Mouse (Mus musculus) intestine, postnatal 0 days (tissue): ENCODE measurements at regions not wholly inside any gene's neighbourhood (a gene's known extent, or its start where the extent isn't known, plus 50 kb on each side); places are given as distances from the start of the nearest gene placed in this dataset.

Experiments
- ATAC-seq: fragments of 200-750 bp; cut with Nextera tagmentation; 2 replicates; pipeline ENCODE4 v1.8.0; 2017; ENCODE audit warnings: mild to moderate bottlenecking, moderate TSS enrichment, moderate library complexity
- H3K27ac ChIP-seq: fragments of 300-500 bp; sonication (generic); 2 replicates; pipeline ENCODE4 v1.5.1; 2014; ENCODE audit warnings: mild to moderate bottlenecking, low read depth, low read length, moderate library complexity
- H3K27me3 ChIP-seq: fragments of 300-500 bp; sonication (generic); replicated peaks from 2 replicates; pipeline ENCODE4 v1.6.1; 2014; ENCODE audit warnings: low read length, mixed read lengths; ENCODE audit not compliant: control insufficient read depth, insufficient read depth
- H3K36me3 ChIP-seq: fragments of 300-500 bp; sonication (generic); 2 replicates; pipeline ENCODE4 v1.6.1; 2014; ENCODE audit warnings: mild to moderate bottlenecking, moderate library complexity; ENCODE audit not compliant: control insufficient read depth, insufficient read depth
- H3K4me1 ChIP-seq: fragments of 300-500 bp; sonication (generic); replicated peaks from 2 replicates; pipeline ENCODE4 v1.6.1; 2014; ENCODE audit warnings: antibody characterized with exemption, low read length, mixed read lengths; ENCODE audit not compliant: control insufficient read depth, insufficient read depth
- H3K4me2 ChIP-seq: fragments of 300-500 bp; sonication (generic); replicated peaks from 2 replicates; pipeline ENCODE4 v1.6.1; 2014; ENCODE audit warnings: low read depth, mild to moderate bottlenecking, moderate library complexity
- H3K4me3 ChIP-seq: fragments of 300-500 bp; sonication (generic); 2 replicates; pipeline ENCODE4 v1.5.1; 2014; ENCODE audit warnings: low read depth, low read length
- H3K9ac ChIP-seq: fragments of 300-500 bp; sonication (generic); 2 replicates; pipeline ENCODE4 v1.6.1; 2014; ENCODE audit warnings: mild to moderate bottlenecking, low read depth, low read length
- H3K9me3 ChIP-seq: fragments of 300-500 bp; sonication (generic); 2 replicates; pipeline ENCODE4 v1.6.1; 2016; ENCODE audit warnings: mixed run types; ENCODE audit not compliant: control insufficient read depth
- CTCF ChIP-seq: sonication (generic); IDR thresholded peaks from 2 replicates; pipeline ENCODE4 v1.5.1; 2016; ENCODE audit warnings: low read depth, mild to moderate bottlenecking, control low read depth, antibody characterized with exemption, moderate library complexity
- WGBS: fragments of 180-500 bp; shearing (Covaris S2); extraction: QIAGEN DNeasy Blood & Tissue Kit; methylation state at CpG from one replicate; pipeline ENCODE4 v1.1.7; 2014; 5-methylcytosine and 5-hydroxymethylcytosine counted together

- H3K4me3 ChIP-seq = no peak overlapping the region
- ATAC-seq = no peak
- no peak overlapping the region for H3K27ac ChIP-seq
- H3K4me1 ChIP-seq = no peaks in the 10 kb centered on the region
- no peak overlapping the region for H3K9ac ChIP-seq
- TF ChIP-seq CTCF = no peak
- no peaks in the 10 kb centered on the region for H3K36me3 ChIP-seq
- 57% methylated on average over 5 of the region's 5 CpGs for WGBS
- no peak overlapping the region for H3K4me2 ChIP-seq
- no peaks in the 10 kb centered on the region for H3K9me3 ChIP-seq
- 0 out of 2 replicates have a peak, but pooled peaks cover 3% of the 10 kb centered on the region for H3K27me3 ChIP-seq
Observed at GRCm38 (mm10) chrX:12285141-12285540, 125.0 kb upstream of the Bcor start.

DNA sequence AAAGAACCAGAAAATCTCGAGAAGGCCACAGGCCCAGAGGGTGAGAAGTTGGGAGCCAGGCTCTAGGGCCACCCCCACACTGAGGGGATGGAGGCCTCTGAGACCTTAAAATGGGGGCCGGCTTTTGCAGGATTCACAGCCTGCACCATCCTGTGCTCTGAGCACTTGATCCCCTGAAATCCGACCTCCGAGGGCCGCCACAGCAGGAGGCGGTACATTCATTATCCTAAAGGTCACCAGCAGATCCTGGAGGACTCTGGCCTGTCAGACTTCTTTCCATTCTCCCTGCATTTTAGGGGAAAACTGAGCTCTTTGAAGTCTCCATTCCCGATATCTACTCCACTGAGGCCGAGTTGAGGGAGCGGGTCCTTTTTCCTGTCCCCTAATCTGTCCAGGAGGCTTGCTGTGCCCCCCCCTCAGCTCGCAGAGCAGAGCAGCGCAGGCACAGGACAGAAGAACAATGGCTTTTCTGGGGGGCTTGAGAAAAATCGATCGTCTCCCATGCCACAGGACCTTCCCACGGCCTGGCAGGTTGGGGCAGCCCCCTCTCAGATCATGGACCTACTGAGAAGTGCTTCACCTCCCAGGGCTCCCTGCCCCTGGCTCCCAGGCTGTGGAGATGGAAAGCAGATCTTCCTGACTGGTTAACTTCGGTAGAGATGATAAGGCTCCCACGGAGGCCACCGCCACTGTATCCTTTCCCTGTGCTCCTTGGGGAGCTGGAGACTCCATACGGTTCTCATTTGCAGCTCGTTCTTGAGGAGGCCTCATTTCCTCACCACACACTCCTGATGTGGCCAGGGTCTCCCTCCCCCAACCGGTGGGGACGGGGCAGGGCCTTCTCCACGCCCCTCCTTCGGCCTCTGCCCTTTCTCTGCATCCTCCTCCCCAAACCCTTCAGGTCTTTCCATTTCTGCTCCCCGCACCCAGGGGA is 126.1 kb upstream of the Bcor start:
- Histone ChIP-seq H3K4me1 (no peaks in the 10 kb centered on the region), H3K27ac (no peak overlapping the region), H3K9ac (no peak overlapping the region), H3K9me3 (no peaks in the 10 kb centered on the region), H3K36me3 (no peaks in the 10 kb centered on the region), H3K27me3 (0 out of 2 replicates have a peak, but pooled peaks cover 3% of the 10 kb centered on the region), H3K4me2 (no peak overlapping the region), H3K4me3 (no peak overlapping the region)
- WGBS = 59% methylated on average over 24 of the region's 24 CpGs
- no peak for ATAC-seq
- TF ChIP-seq CTCF = no peak

DNA sequence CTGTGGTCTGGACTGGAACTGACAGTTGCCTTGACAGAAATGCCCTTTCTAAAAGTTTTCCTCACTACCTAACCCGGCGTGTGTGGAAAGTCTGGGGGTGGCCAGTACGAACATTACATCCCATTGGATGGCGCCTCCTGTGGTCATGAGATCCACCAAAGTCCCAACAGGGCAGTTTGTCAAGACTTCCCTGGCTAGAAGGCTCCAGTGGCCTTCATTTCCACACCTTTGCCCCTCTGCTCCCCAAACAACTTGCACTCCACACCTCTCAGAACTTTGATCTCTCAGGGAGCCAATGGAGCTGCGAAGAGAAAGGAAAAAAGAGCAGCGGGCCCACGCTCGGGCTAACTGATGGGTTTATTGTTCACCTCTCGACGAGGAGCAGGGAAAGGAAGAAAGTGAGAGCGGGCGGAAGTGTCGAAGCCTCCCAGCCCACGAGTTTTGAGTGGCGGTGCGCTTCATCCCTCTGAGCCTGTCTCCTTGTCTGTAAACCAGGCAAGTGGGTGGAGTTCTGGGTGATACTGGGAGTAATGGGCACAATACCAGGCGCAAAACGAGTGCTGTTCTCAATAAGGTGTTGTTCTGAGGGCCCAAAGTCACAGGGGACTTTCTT is 126.9 kb upstream of the Bcor start:
- Histone ChIP-seq H3K4me1 (no peaks in the 10 kb centered on the region), H3K9me3 (no peaks in the 10 kb centered on the region), H3K9ac (no peak overlapping the region), H3K4me3 (no peak overlapping the region), H3K36me3 (no peaks in the 10 kb centered on the region), H3K27ac (no peak overlapping the region), H3K4me2 (no peak overlapping the region; the same call in 1 of the 2 replicates), H3K27me3 (0 out of 2 replicates have a peak, but pooled peaks cover 3% of the 10 kb centered on the region)
- no peak for ATAC-seq
- WGBS = 35% methylated on average over 18 of the region's 18 CpGs
- TF ChIP-seq CTCF = peak; percentile 42

GRCm38 (mm10) chrX:12287656-12288561 is 127.8 kb upstream of the Bcor start:
- Histone ChIP-seq H3K36me3 (no peaks in the 10 kb centered on the region), H3K27ac (no peak overlapping the region), H3K4me1 (no peaks in the 10 kb centered on the region), H3K27me3 (0 out of 2 replicates have a peak, but pooled peaks cover 3% of the 10 kb centered on the region), H3K9ac (no peak overlapping the region), H3K4me2 (no peak overlapping the region), H3K9me3 (no peaks in the 10 kb centered on the region), H3K4me3 (no peak overlapping the region)
- ATAC-seq = no peak
- WGBS = 48% methylated on average over 16 of the region's 17 CpGs
- TF ChIP-seq CTCF = no peak

DNA sequence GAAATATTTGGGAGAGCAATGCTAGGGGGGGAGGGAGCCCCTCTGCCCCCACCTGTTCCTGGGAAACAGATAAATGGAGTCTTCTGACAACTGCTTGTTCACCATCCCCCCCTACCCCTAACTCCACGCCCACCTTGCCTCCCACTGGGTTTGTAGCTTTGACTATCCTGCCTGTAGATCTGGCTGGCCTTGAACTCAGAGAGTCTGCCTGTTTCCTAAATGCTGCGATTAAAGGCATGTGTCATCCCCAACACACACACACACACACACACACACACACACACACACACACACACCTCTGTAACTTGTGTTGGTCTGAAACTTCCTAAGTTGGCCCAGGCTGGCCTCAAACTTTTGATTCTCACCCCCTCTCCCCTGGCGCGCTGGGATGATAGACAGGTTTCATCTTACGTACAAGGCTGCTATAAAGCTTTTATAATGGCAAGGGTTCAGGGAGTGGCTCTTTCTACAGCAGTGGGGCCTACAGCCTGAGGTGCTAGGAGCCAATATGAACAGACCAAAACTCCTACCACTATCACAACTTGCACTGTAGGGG is 128.5 kb upstream of the Bcor start:
- TF ChIP-seq CTCF = no peak
- no peak for ATAC-seq
- Histone ChIP-seq H3K36me3 (no peaks in the 10 kb centered on the region), H3K4me1 (no peaks in the 10 kb centered on the region), H3K4me3 (no peak overlapping the region), H3K27me3 (0 out of 2 replicates have a peak, but pooled peaks cover 3% of the 10 kb centered on the region), H3K9me3 (no peaks in the 10 kb centered on the region), H3K4me2 (no peak overlapping the region), H3K27ac (no peak overlapping the region), H3K9ac (no peak overlapping the region)
- 37% methylated on average over 5 of the region's 5 CpGs for WGBS
